ENCODE assay signal across 16 mouse cellular contexts in the genomic region with DNA sequence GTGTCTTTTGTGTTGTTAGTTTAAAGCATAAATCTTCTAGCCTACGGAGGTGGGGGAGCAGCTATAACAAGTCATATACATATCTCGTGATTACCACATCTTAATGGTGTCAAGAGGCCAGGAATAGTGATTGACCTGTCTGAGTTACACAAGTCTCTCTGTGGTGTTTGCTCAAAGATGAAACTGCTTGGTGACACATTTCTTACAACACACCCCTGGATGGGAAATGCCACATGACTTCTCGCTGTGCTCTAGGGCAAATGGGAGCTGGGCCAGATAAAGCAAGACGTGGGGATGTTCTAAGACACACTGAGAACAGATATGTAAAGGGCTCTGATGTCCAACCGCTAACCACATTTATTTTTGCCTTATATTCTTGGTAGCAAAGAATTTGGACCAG. TPM values are rescaled to one million over a fixed set of nuclear protein-coding genes. Genes with fewer than 3 reads are reported as not detected.
DNase-seq lines count a peak whose midpoint lies in the region; ATAC-seq and TF ChIP-seq lines count a peak whose summit lies in the region.
"Had no signal": no experiment of that assay in that cellular context is flagged by ENCODE, and none has a peak within 500 bp of the region (broad histone marks: within the 10 kb centered on the region; RNA-seq: fewer than 3 reads in every experiment).

No protein-coding gene starts in this region.

- peak; percentile 55 for ATAC-seq in lung, postnatal 0 days
- ATAC-seq in common myeloid progenitor, adult 5-6 weeks (replicated peaks; ENCODE audit: low read depth, poor library complexity, severe bottlenecking) = peak; percentile 31; the same call in 1 of the 2 replicates
- ATAC-seq in inflammation-experienced regulatory T-cells, adult 6 months = no peak
- ATAC-seq: intestine, embryonic 15.5 days had no signal

- H3K36me3 ChIP-seq in lung, postnatal 0 days (ENCODE audit: insufficient read depth, low read length) = no peaks in the 10 kb centered on the region
- H3K36me3 ChIP-seq: forebrain, embryonic 10.5 days; intestine, embryonic 15.5 days; limb, embryonic 12.5 days; neural tube, embryonic 15.5 days had no signal

- H3K27ac ChIP-seq in lung, postnatal 0 days (ENCODE audit: low read length) = no peak overlapping the region
- H3K27ac ChIP-seq: forebrain, embryonic 10.5 days; intestine, embryonic 15.5 days; limb, embryonic 12.5 days; neural tube, embryonic 15.5 days had no signal

- TF ChIP-seq EP300 in lung, postnatal 0 days (IDR thresholded peaks at IDR 0.05) = peak; percentile 26; the same call in 1 of the 2 replicates

- peak; percentile 72 for DNase-seq in lung, postnatal 0 days (ENCODE audit: low spot score)
- no peak for DNase-seq in lung, adult 2 months
- DNase-seq in lung, postnatal 25 days (ENCODE audit: low spot score) = peak; percentile 53
- peak; percentile 40 for DNase-seq in yolk sac, embryonic 10.5 days (ENCODE audit: low spot score)
- DNase-seq in neural tube, embryonic 10.5 days (ENCODE audit: extremely low spot score, low spot score) = no peak
- DNase-seq: adrenal gland, postnatal 25 days; cerebellum, adult 9-11 months; gastrocnemius, postnatal 10 days; right cerebral cortex, postnatal 4 days had no signal

- H3K4me3 ChIP-seq in lung, postnatal 0 days (ENCODE audit: low read depth, low read length) = no peak overlapping the region
- no peak overlapping the region for H3K4me3 ChIP-seq in lung, adult 2 months (replicated peaks; ENCODE audit: extremely low read depth, low read depth, low read length)
- H3K4me3 ChIP-seq: forebrain, embryonic 10.5 days; intestine, embryonic 15.5 days; limb, embryonic 12.5 days; neural tube, embryonic 15.5 days had no signal

- no peak for TF ChIP-seq CTCF in lung, postnatal 0 days (IDR thresholded peaks at IDR 0.05)
- no peak for TF ChIP-seq CTCF in lung, adult 2 months (IDR thresholded peaks at IDR 0.05; ENCODE audit: insufficient read depth, low read length)

- no peak overlapping the region for H3K9ac ChIP-seq in lung, postnatal 0 days (replicated peaks; ENCODE audit: low read depth)
- H3K9ac ChIP-seq: intestine, embryonic 15.5 days; limb, embryonic 12.5 days; neural tube, embryonic 15.5 days had no signal

- H3K27me3 ChIP-seq in lung, postnatal 0 days (replicated peaks; ENCODE audit: insufficient read depth, low read length) = no peaks in the 10 kb centered on the region
- H3K27me3 ChIP-seq: intestine, embryonic 15.5 days; limb, embryonic 12.5 days; neural tube, embryonic 15.5 days had no signal

- no peak overlapping the region for H3K4me2 ChIP-seq in lung, postnatal 0 days (replicated peaks; ENCODE audit: low read depth, low read length)
- H3K4me2 ChIP-seq: intestine, embryonic 15.5 days; limb, embryonic 12.5 days; midbrain, embryonic 11.5 days; neural tube, embryonic 15.5 days had no signal

- 58% methylated on average over 5 of the region's 5 CpGs for WGBS in lung, postnatal 0 days
- 66% methylated on average over 5 of the region's 5 CpGs for WGBS in lung, adult 2 months

- TF ChIP-seq POLR2A in lung, adult 2 months (IDR thresholded peaks at IDR 0.05; ENCODE audit: borderline replicate concordance, extremely low read depth, low read depth, low read length) = no peak

- H3K9me3 ChIP-seq in lung, postnatal 0 days (ENCODE audit: low read length) = no peaks in the 10 kb centered on the region
- H3K9me3 ChIP-seq: forebrain, embryonic 10.5 days; intestine, embryonic 15.5 days; limb, embryonic 12.5 days; neural tube, embryonic 15.5 days had no signal

- no peaks in the 10 kb centered on the region for H3K4me1 ChIP-seq in lung, postnatal 0 days (ENCODE audit: insufficient read depth, low read depth, low read length)
- H3K4me1 ChIP-seq in lung, adult 2 months (ENCODE audit: control insufficient read depth, insufficient read depth, low read length) = no peaks in the 10 kb centered on the region
- H3K4me1 ChIP-seq: forebrain, embryonic 10.5 days; intestine, embryonic 15.5 days; limb, embryonic 12.5 days; neural tube, embryonic 15.5 days had no signal

RNA-seq across cellular contexts. Expression of gene Pak1ip1, which starts 29.6 kb away (rescaled TPM):
- polyA plus RNA-seq in lung, postnatal 0 days (2015; fragmentation: Nextera tagmentation; extraction: Ambion mirVana) = 56.9 and 62.6 TPM in 2 replicates
- polyA plus RNA-seq in lung, adult 2 months (2012; rRNA removed) = 33.4 and 36.1 TPM in 2 replicates
- total RNA-seq in common myeloid progenitor, adult 5-6 weeks (2017) = 124 and 126 TPM in 2 replicates
- 100 to 1,000 TPM in 1 of 3 experiments, 10 to 100 TPM in 2; 75.7 to 103 (median 84.7) TPM for polyA plus RNA-seq in inflammation-experienced regulatory T-cells, adult 6 months (2017; shearing (Covaris generic))

RNA-seq across cellular contexts. Expression of gene Tmem14c, which starts 44.8 kb away (rescaled TPM):
- 207 and 219 TPM in 2 replicates for polyA plus RNA-seq in lung, postnatal 0 days (2015; fragmentation: Nextera tagmentation; extraction: Ambion mirVana)
- 66.5 and 83.5 TPM in 2 replicates for polyA plus RNA-seq in lung, adult 2 months (2012; rRNA removed)
- total RNA-seq in common myeloid progenitor, adult 5-6 weeks (2017) = 121 and 128 TPM in 2 replicates
- polyA plus RNA-seq in inflammation-experienced regulatory T-cells, adult 6 months (2017; shearing (Covaris generic)) = 100 to 1,000 TPM; 130 to 207 (median 140) TPM

Comparison
In these comparisons a context has a peak if more than half of its experiments do, and no peak if none do; other contexts are left out.
1. DNase-seq: peak in lung, postnatal 0 days (single experiment), lung, postnatal 25 days (single experiment) and yolk sac, embryonic 10.5 days (single experiment); none in lung, adult 2 months (single experiment) and neural tube, embryonic 10.5 days (single experiment).